Mouse (Mus musculus): ENCODE data around the gene Insyn1. TPM values are rescaled to one million over a fixed set of nuclear protein-coding genes. Genes with fewer than 3 reads are reported as not detected.

The Insyn1 gene
- polyA plus RNA-seq, 1 experiment, result 40.5 TPM

- no peaks in the 10 kb centered on the region for H3K36me3 ChIP-seq (ENCODE audit: control insufficient read depth, insufficient read depth)
- peak overlapping the region; percentile 69 for H3K4me2 ChIP-seq (ENCODE audit: low read depth)
- no peaks in the 10 kb centered on the region for H3K27me3 ChIP-seq (ENCODE audit: control insufficient read depth, insufficient read depth, insufficient read length)
- no peaks in the 10 kb centered on the region for H3K79me2 ChIP-seq (ENCODE audit: control insufficient read depth, insufficient read depth)
- H3K4me3 ChIP-seq, result no peak overlapping the region
- TF ChIP-seq MYOG (IDR thresholded peaks at IDR 0.05; ENCODE audit: control insufficient read depth in 1 of 3, insufficient read depth in 1 of 3, insufficient read length in 2 of 3, low read depth in 2 of 3), result no peak
- no peak for TF ChIP-seq USF1 (IDR thresholded peaks at IDR 0.05; ENCODE audit: low read depth)
- TF ChIP-seq TCF3 (IDR thresholded peaks at IDR 0.05; ENCODE audit: insufficient read length, low read depth), result no peak
- TF ChIP-seq E2F4 (IDR thresholded peaks at IDR 0.05; ENCODE audit: insufficient read depth), result no peak
- TF ChIP-seq SRF (IDR thresholded peaks at IDR 0.05; ENCODE audit: control insufficient read depth, insufficient read length, low read depth), result no peak
- TF ChIP-seq CEBPB (IDR thresholded peaks at IDR 0.05; ENCODE audit: insufficient read depth, poor library complexity, severe bottlenecking), result no peak
- no peak for TF ChIP-seq POLR2AphosphoS2 (IDR thresholded peaks at IDR 0.05; ENCODE audit: insufficient read length, low read depth)
- no peak for TF ChIP-seq TCF12 (IDR thresholded peaks at IDR 0.05; ENCODE audit: insufficient read depth, poor library complexity, severe bottlenecking)
- TF ChIP-seq MAX (IDR thresholded peaks at IDR 0.05; ENCODE audit: low read depth), result no peak
- no peak for TF ChIP-seq REST (IDR thresholded peaks at IDR 0.05; ENCODE audit: insufficient read depth, insufficient read length)
- no peak for TF ChIP-seq MYOD1 (IDR thresholded peaks at IDR 0.05; ENCODE audit: control insufficient read depth in 1 of 3, insufficient read length in 2 of 3, low read depth in 2 of 3)
- no peak for TF ChIP-seq POLR2A (IDR thresholded peaks at IDR 0.05; ENCODE audit: insufficient read length, low read depth)
- H3ac ChIP-seq (ENCODE audit: control insufficient read depth, insufficient read length), result no peak overlapping the region
These were observed 30.1 kb upstream of the Insyn1 start for GRCm38 (mm10) chr9:58458341-58458740.

- no peak overlapping the region for H3K4me3 ChIP-seq
These were observed 29.4 kb upstream of the Insyn1 start for GRCm38 (mm10) chr9:58458856-58459553.

GRCm38 (mm10) chr9:58467345-58468025 is 20.9 kb upstream of the Insyn1 start:
- Histone ChIP-seq H3K4me3 (no peak overlapping the region), H3K79me2 (ENCODE audit: control insufficient read depth, insufficient read depth) (no peaks in the 10 kb centered on the region), H3ac (ENCODE audit: control insufficient read depth, insufficient read length) (no peak overlapping the region), H3K27me3 (ENCODE audit: control insufficient read depth, insufficient read depth, insufficient read length) (no peaks in the 10 kb centered on the region), H3K36me3 (ENCODE audit: control insufficient read depth, insufficient read depth) (no peaks in the 10 kb centered on the region), H3K4me2 (ENCODE audit: low read depth) (no peak overlapping the region)
- TF ChIP-seq USF1 (IDR thresholded peaks at IDR 0.05; ENCODE audit: low read depth) (no peak), CEBPB (IDR thresholded peaks at IDR 0.05; ENCODE audit: insufficient read depth, poor library complexity, severe bottlenecking) (no peak), SRF (IDR thresholded peaks at IDR 0.05; ENCODE audit: control insufficient read depth, insufficient read length, low read depth) (no peak), POLR2A (IDR thresholded peaks at IDR 0.05; ENCODE audit: insufficient read length, low read depth) (no peak), REST (IDR thresholded peaks at IDR 0.05; ENCODE audit: insufficient read depth, insufficient read length) (no peak), MYOG (IDR thresholded peaks at IDR 0.05; ENCODE audit: control insufficient read depth in 1 of 3, insufficient read depth in 1 of 3, insufficient read length in 2 of 3, low read depth in 2 of 3) (no peak), E2F4 (IDR thresholded peaks at IDR 0.05; ENCODE audit: insufficient read depth) (no peak), MYOD1 (IDR thresholded peaks at IDR 0.05; ENCODE audit: control insufficient read depth in 1 of 3, insufficient read length in 2 of 3, low read depth in 2 of 3) (no peak), POLR2AphosphoS2 (IDR thresholded peaks at IDR 0.05; ENCODE audit: insufficient read length, low read depth) (no peak), MAX (IDR thresholded peaks at IDR 0.05; ENCODE audit: low read depth) (no peak)

More at GRCm38 (mm10) chr9:58458856-58459553, 29.4 kb upstream of the Insyn1 start:
- Histone ChIP-seq H3K27me3 (ENCODE audit: control insufficient read depth, insufficient read depth, insufficient read length) (no peaks in the 10 kb centered on the region), H3ac (ENCODE audit: control insufficient read depth, insufficient read length) (no peak overlapping the region), H3K79me2 (ENCODE audit: control insufficient read depth, insufficient read depth) (no peaks in the 10 kb centered on the region), H3K4me2 (ENCODE audit: low read depth) (peak overlapping the region; percentile 69), H3K36me3 (ENCODE audit: control insufficient read depth, insufficient read depth) (no peaks in the 10 kb centered on the region)
- peak in 1 of 3 experiments; percentile 2 for TF ChIP-seq MYOD1 (IDR thresholded peaks at IDR 0.05; ENCODE audit: control insufficient read depth in 1 of 3, insufficient read length in 2 of 3, low read depth in 2 of 3)
- TF ChIP-seq SRF (IDR thresholded peaks at IDR 0.05; ENCODE audit: control insufficient read depth, insufficient read length, low read depth), result no peak

- Histone ChIP-seq H3K4me3 (no peak overlapping the region), H3K27me3 (ENCODE audit: control insufficient read depth, insufficient read depth, insufficient read length) (no peaks in the 10 kb centered on the region), H3K36me3 (ENCODE audit: control insufficient read depth, insufficient read depth) (no peaks in the 10 kb centered on the region), H3K79me2 (ENCODE audit: control insufficient read depth, insufficient read depth) (no peaks in the 10 kb centered on the region), H3ac (ENCODE audit: control insufficient read depth, insufficient read length) (no peak overlapping the region), H3K4me2 (ENCODE audit: low read depth) (no peak overlapping the region)
- TF ChIP-seq TCF3 (IDR thresholded peaks at IDR 0.05; ENCODE audit: insufficient read length, low read depth), result no peak
- TF ChIP-seq MYOG (IDR thresholded peaks at IDR 0.05; ENCODE audit: control insufficient read depth in 1 of 3, insufficient read depth in 1 of 3, insufficient read length in 2 of 3, low read depth in 2 of 3), result no peak
- no peak for TF ChIP-seq E2F4 (IDR thresholded peaks at IDR 0.05; ENCODE audit: insufficient read depth)
- TF ChIP-seq TCF12 (IDR thresholded peaks at IDR 0.05; ENCODE audit: insufficient read depth, poor library complexity, severe bottlenecking), result no peak
- TF ChIP-seq POLR2A (IDR thresholded peaks at IDR 0.05; ENCODE audit: insufficient read length, low read depth), result no peak
- TF ChIP-seq POLR2AphosphoS2 (IDR thresholded peaks at IDR 0.05; ENCODE audit: insufficient read length, low read depth), result no peak
- TF ChIP-seq USF1 (IDR thresholded peaks at IDR 0.05; ENCODE audit: low read depth), result no peak
- no peak for TF ChIP-seq MAX (IDR thresholded peaks at IDR 0.05; ENCODE audit: low read depth)
- TF ChIP-seq SRF (IDR thresholded peaks at IDR 0.05; ENCODE audit: control insufficient read depth, insufficient read length, low read depth), result no peak
- TF ChIP-seq MYOD1 (IDR thresholded peaks at IDR 0.05; ENCODE audit: control insufficient read depth in 1 of 3, insufficient read length in 2 of 3, low read depth in 2 of 3), result no peak
- no peak for TF ChIP-seq CEBPB (IDR thresholded peaks at IDR 0.05; ENCODE audit: insufficient read depth, poor library complexity, severe bottlenecking)
- no peak for TF ChIP-seq REST (IDR thresholded peaks at IDR 0.05; ENCODE audit: insufficient read depth, insufficient read length)
These were observed 17.9 kb upstream of the Insyn1 start for GRCm38 (mm10) chr9:58470466-58470865.

Data from myocyte (in vitro differentiated cells).